Mouse (Mus musculus) neural tube, embryonic 15.5 days (tissue): Measurements from ENCODE around the gene Gpr162. TPM values are rescaled to one million over a fixed set of nuclear protein-coding genes. Genes with fewer than 3 reads are reported as not detected.

Source experiments
- ATAC-seq: fragments of 200-750 bp; cut with Nextera tagmentation; 2 replicates; pipeline ENCODE4 v1.8.0; 2017; ENCODE audit warnings: mild to moderate bottlenecking, moderate TSS enrichment, moderate library complexity; ENCODE audit not compliant: low FRiP score
- H3K27ac ChIP-seq: fragments of 300-500 bp; sonication (generic); replicated peaks from 2 replicates; pipeline ENCODE4 v1.5.1; 2015; ENCODE audit warnings: mild to moderate bottlenecking, inconsistent platforms
- H3K27me3 ChIP-seq: fragments of 300-500 bp; sonication (generic); replicated peaks from 2 replicates; pipeline ENCODE4 v1.6.1; 2015; ENCODE audit warnings: inconsistent platforms
- H3K36me3 ChIP-seq: fragments of 300-500 bp; sonication (generic); 2 replicates; pipeline ENCODE4 v1.6.1; 2015; ENCODE audit warnings: inconsistent platforms
- H3K4me1 ChIP-seq: fragments of 300-500 bp; sonication (generic); 2 replicates; pipeline ENCODE4 v1.6.1; 2015; ENCODE audit warnings: inconsistent platforms
- H3K4me2 ChIP-seq: fragments of 300-500 bp; sonication (generic); 2 replicates; pipeline ENCODE4 v1.6.1; 2015; ENCODE audit warnings: inconsistent platforms, mild to moderate bottlenecking, moderate library complexity
- H3K4me3 ChIP-seq: fragments of 300-500 bp; sonication (generic); replicated peaks from 2 replicates; pipeline ENCODE4 v1.5.1; 2015; ENCODE audit warnings: mild to moderate bottlenecking, inconsistent platforms
- H3K9ac ChIP-seq: fragments of 300-500 bp; sonication (generic); replicated peaks from 2 replicates; pipeline ENCODE4 v1.6.1; 2015; ENCODE audit warnings: mild to moderate bottlenecking, inconsistent platforms
- H3K9me3 ChIP-seq: fragments of 300-500 bp; sonication (generic); replicated peaks from 2 replicates; pipeline ENCODE4 v1.6.1; 2016; ENCODE audit warnings: inconsistent platforms
- WGBS: fragments of 180-500 bp; shearing (Covaris S2); methylation state at CpG from one replicate; pipeline ENCODE4 v1.1.7; 2015; ENCODE audit warnings: mixed read lengths; 5-methylcytosine and 5-hydroxymethylcytosine counted together
- polyA plus RNA-seq: library from polyadenylated mRNA; unstranded; fragments of >200 nt; fragmentation: Nextera tagmentation; extraction: Ambion mirVana; gene quantifications from 2 replicates; pipeline ENCODE4 v1.2.1, GENCODE M21; 2015

Gene Gpr162
- polyA plus RNA-seq, 1 experiment from 2014 or later = 33.8 TPM

GRCm38 (mm10) chr6:124856916-124857839 lies 6.6 kb downstream of the Gpr162 start, which contains the start of gene P3h3:
TSS of gene P3h3 (minus strand) at chr6:124857752.
- peaks cover 35% of the 10 kb centered on the region for H3K36me3 ChIP-seq
- H3K9ac ChIP-seq = peak within 1 kb of the TSS; percentile 77
- peak within 1 kb of the TSS; percentile 55 for H3K4me3 ChIP-seq
- under 1% methylated on average over 83 of the region's 86 CpGs for WGBS
- H3K9me3 ChIP-seq = no peaks in the 10 kb centered on the region
- H3K27ac ChIP-seq = peak within 1 kb of the TSS; percentile 95
- peak; percentile 91 for ATAC-seq
- no peaks in the 10 kb centered on the region for H3K27me3 ChIP-seq
- peak within 1 kb of the TSS; percentile 63 for H3K4me2 ChIP-seq
- H3K4me1 ChIP-seq = peaks cover 63% of the 10 kb centered on the region

DNA sequence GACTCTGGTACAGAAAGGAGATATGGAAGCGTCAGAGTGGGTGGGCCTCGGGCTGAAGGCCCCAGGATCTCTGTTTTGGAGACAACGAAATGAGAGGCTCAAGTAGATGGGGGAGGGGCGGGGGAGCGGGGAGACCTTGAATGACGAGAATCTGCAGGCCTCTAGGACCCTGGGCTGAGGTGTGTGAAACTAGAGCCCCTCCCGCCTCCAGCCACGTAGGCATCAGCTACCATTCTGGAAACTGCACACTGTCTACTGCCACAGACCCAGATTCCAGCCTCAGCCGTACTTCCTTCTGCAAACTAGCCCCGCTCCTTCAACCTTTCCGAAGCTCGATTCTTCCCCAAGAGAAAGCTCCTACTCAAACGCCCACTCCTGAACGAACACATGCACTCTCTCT lies 7.5 kb downstream of the Gpr162 start:
- peak; percentile 88 for ATAC-seq
- Histone ChIP-seq H3K27me3 (no peaks in the 10 kb centered on the region), H3K4me1 (peaks cover 55% of the 10 kb centered on the region), H3K36me3 (peaks cover 33% of the 10 kb centered on the region), H3K9me3 (no peaks in the 10 kb centered on the region), H3K9ac (peak overlapping the region; percentile 77), H3K4me3 (peak overlapping the region; percentile 55), H3K4me2 (peak overlapping the region; percentile 63), H3K27ac (peak overlapping the region; percentile 95)
- 4% methylated on average over 13 of the region's 14 CpGs for WGBS

DNA sequence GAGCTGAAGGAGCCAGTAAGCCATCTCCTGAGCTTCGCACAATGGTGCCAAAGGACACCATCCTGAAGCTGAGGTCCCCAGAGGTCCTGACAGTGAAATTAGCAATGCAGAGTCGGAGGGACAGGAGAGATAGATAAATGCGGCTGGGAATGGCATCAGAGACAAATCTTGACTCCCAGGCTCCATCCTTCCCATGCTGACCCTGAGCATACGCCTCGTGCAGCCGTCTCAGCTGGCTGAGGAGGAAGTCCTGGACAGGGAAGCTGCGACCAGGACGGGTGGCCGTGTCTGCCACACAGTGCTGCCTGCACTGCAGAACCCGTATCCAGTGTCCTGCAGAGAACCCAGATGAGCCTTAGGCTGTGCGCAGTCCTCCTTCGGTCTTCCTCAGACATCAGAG lies 9.1 kb downstream of the Gpr162 start:
- H3K9me3 ChIP-seq = no peaks in the 10 kb centered on the region
- H3K4me3 ChIP-seq = no peak overlapping the region
- peaks cover 30% of the 10 kb centered on the region for H3K36me3 ChIP-seq
- ATAC-seq = no peak
- H3K9ac ChIP-seq = no peak overlapping the region
- H3K27me3 ChIP-seq = no peaks in the 10 kb centered on the region
- H3K4me1 ChIP-seq = peaks cover 38% of the 10 kb centered on the region
- H3K4me2 ChIP-seq = no peak overlapping the region
- WGBS = 73% methylated on average over 12 of the region's 12 CpGs
- H3K27ac ChIP-seq = 0 out of 2 replicates have a peak overlapping the region, but pooled peaks have one; percentile 18

DNA sequence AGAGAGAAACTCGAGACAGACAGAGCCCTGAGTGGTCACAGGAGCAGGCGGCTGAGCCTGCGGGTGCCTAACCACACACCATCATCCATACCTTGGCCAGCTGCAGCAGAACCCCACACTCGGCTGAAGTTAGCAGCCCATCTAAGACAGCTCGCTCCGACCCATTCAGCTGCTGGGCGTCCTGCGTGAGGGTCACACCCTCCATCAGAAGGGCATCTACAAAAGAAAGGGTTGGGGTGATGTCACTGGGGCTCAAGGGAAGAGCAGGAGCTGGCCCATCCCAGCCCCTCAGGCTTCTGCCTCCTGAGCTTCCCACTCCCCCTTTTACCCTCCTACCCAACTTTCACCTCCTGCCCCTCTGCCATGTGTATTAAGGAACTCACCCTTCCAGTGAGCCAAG lies 13.2 kb downstream of the Gpr162 start:
- no peak overlapping the region for H3K27ac ChIP-seq
- no peaks in the 10 kb centered on the region for H3K27me3 ChIP-seq
- no peak overlapping the region for H3K4me3 ChIP-seq
- ATAC-seq = no peak
- peaks cover 18% of the 10 kb centered on the region for H3K4me1 ChIP-seq
- no peaks in the 10 kb centered on the region for H3K9me3 ChIP-seq
- H3K9ac ChIP-seq = no peak overlapping the region
- no peak overlapping the region for H3K4me2 ChIP-seq
- WGBS = 55% methylated on average over 8 of the region's 8 CpGs
- peaks cover 26% of the 10 kb centered on the region for H3K36me3 ChIP-seq

DNA sequence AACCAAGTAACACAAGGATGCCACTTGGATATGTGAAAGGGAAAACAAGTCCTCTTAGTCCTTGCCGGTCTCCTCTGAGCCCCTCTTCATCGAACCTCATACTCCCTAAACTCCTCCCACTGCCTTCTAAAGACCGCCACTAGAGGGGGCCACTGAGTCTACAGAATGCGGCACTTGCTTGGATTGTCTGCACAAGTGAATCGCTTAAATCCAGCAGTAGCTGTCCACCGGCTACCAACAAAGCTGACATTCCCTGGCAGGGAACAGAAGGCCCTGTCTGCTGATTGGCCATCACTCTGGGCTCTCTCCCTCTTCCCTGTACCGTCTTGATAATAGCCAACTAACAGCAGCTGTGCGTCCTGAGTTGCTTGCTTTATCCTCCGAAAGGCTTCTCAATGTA lies 16.5 kb downstream of the Gpr162 start:
- H3K27ac ChIP-seq = peak overlapping the region; percentile 71
- H3K9ac ChIP-seq = 0 out of 2 replicates have a peak overlapping the region, but pooled peaks have one; percentile 36
- H3K9me3 ChIP-seq = no peaks in the 10 kb centered on the region
- H3K4me2 ChIP-seq = peak overlapping the region; percentile 23; the same call in 1 of the 2 replicates
- no peaks in the 10 kb centered on the region for H3K27me3 ChIP-seq
- no peak overlapping the region for H3K4me3 ChIP-seq
- peaks cover 10% of the 10 kb centered on the region; the same call in 1 of the 2 replicates for H3K4me1 ChIP-seq
- peaks cover 22% of the 10 kb centered on the region; the same call in 1 of the 2 replicates for H3K36me3 ChIP-seq
- peak; percentile 80 for ATAC-seq
- 4% methylated on average over 9 of the region's 9 CpGs for WGBS

DNA sequence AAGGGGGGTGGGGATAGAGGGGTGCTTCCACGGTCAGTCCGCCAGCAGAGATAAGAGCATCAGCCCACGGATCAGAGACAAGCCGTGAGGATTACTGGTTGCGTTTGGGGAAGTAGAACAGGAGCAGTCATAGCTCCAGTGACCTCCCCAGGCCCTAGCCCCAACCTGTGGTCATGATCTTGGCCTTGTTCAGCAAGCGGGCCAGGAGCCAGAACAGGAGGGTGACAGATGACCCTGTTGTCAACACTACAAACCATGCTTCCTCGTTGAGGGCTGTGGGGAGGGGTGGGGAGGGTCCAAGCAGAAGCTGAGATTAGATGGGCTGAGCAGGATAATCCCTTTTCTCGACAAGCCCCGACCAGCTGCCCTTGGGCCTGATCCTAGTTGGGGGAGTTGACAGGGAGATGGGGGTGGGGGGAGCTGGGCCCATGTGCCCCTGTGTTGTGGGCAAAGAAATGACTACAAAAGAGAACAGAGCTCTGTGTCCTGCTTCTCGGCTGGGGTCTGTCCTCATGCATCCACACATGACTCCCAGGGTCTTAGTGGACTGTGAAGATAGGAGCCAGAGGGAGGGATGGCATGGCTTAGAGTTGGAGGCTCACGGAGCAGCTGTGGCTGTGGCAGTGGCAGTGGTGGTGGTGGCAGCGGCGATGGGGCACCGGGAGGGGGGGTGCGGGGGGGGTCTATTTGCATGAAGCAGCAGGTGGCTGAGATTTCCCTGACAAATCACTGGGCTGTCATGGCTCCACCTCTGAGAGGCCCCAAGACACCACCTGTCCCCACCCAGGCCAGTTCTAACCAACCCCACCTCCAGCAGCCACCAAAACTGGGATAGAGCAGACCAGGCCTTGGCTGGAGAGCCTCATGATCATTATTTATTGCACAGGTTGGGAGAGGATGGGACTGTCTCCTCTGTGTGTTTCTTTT lies 23.3 kb downstream of the Gpr162 start, which contains the start of gene Gnb3:
Gnb3 (minus strand) TSS at position 35 of the 927 bp plus-strand sequence.
- Histone ChIP-seq H3K4me1 (peaks cover 5% of the 10 kb centered on the region; the same call in 1 of the 2 replicates), H3K4me3 (no peak within 1 kb of the TSS), H3K36me3 (peaks cover 19% of the 10 kb centered on the region), H3K9me3 (no peaks in the 10 kb centered on the region), H3K27me3 (no peaks in the 10 kb centered on the region), H3K4me2 (no peak within 1 kb of the TSS), H3K27ac (no peak within 1 kb of the TSS), H3K9ac (peak within 1 kb of the TSS; percentile 21)
- ATAC-seq = 0 out of 2 replicates have a peak, but pooled peaks have one; percentile 13
- 43% methylated on average over 15 of the region's 15 CpGs for WGBS

- Histone ChIP-seq H3K9ac (peak overlapping the region; percentile 21), H3K27ac (no peak overlapping the region), H3K4me1 (peaks cover 5% of the 10 kb centered on the region; the same call in 1 of the 2 replicates), H3K4me3 (no peak overlapping the region), H3K27me3 (no peaks in the 10 kb centered on the region), H3K9me3 (no peaks in the 10 kb centered on the region), H3K36me3 (peaks cover 12% of the 10 kb centered on the region), H3K4me2 (no peak overlapping the region)
- no peak for ATAC-seq
- WGBS = 9% methylated on average over 8 of the region's 8 CpGs
Observed at GRCm38 (mm10) chr6:124839805-124840204, 24.0 kb downstream of the Gpr162 start.

- no peaks in the 10 kb centered on the region for H3K9me3 ChIP-seq
- no peak overlapping the region for H3K27ac ChIP-seq
- no peak for ATAC-seq
- H3K4me2 ChIP-seq = no peak overlapping the region
- no peaks in the 10 kb centered on the region for H3K27me3 ChIP-seq
- WGBS = 83% methylated on average over 7 of the region's 7 CpGs
- H3K4me3 ChIP-seq = no peak overlapping the region
- H3K36me3 ChIP-seq = peaks cover 3% of the 10 kb centered on the region
- H3K9ac ChIP-seq = no peak overlapping the region
- H3K4me1 ChIP-seq = peaks cover 5% of the 10 kb centered on the region; the same call in 1 of the 2 replicates
Observed at GRCm38 (mm10) chr6:124836411-124836810, 27.4 kb downstream of the Gpr162 start.

GRCm38 (mm10) chr6:124835531-124835930 lies 28.3 kb downstream of the Gpr162 start:
- Histone ChIP-seq H3K27me3 (no peaks in the 10 kb centered on the region), H3K27ac (no peak overlapping the region), H3K36me3 (no peaks in the 10 kb centered on the region), H3K9ac (no peak overlapping the region), H3K4me2 (no peak overlapping the region), H3K4me3 (no peak overlapping the region), H3K9me3 (no peaks in the 10 kb centered on the region), H3K4me1 (peaks cover 8% of the 10 kb centered on the region)
- no peak for ATAC-seq
- 52% methylated on average over 10 of the region's 10 CpGs for WGBS

GRCm38 (mm10) chr6:124834512-124835081 lies 29.2 kb downstream of the Gpr162 start:
- Histone ChIP-seq H3K4me2 (no peak overlapping the region), H3K4me3 (no peak overlapping the region), H3K4me1 (peaks cover 9% of the 10 kb centered on the region), H3K27me3 (no peaks in the 10 kb centered on the region), H3K9me3 (no peaks in the 10 kb centered on the region), H3K36me3 (no peaks in the 10 kb centered on the region), H3K27ac (no peak overlapping the region), H3K9ac (no peak overlapping the region)
- no peak for ATAC-seq
- WGBS = 86% methylated on average over 6 of the region's 6 CpGs

DNA sequence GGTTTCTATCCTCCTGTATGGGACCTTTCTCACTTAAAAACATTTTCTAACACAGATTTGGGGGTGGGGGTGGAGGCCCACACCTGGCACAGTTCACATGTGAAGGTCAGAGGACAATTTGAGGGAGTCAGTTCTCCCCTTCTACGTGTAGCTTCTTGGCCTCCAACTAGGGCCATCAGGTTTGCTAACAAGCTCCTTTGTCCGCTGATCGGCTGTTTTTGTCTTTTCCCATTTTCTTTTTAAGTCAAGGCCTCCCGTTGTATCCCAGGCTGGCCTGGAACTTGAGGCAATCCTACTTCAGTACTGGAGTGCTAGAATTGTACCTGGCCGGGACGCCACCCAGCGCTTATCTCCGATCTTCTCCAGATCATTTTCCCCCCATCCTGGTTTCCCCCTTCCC lies 32.1 kb downstream of the Gpr162 start:
- Histone ChIP-seq H3K4me2 (no peak overlapping the region), H3K9me3 (no peaks in the 10 kb centered on the region), H3K27me3 (no peaks in the 10 kb centered on the region), H3K27ac (no peak overlapping the region), H3K9ac (no peak overlapping the region), H3K4me3 (no peak overlapping the region), H3K4me1 (peaks cover 23% of the 10 kb centered on the region), H3K36me3 (no peaks in the 10 kb centered on the region)
- WGBS = 94% methylated on average over 8 of the region's 8 CpGs
- ATAC-seq = no peak
